Mouse (Mus musculus): ENCODE results near the gene Clca1. TPM values are rescaled to one million over a fixed set of nuclear protein-coding genes. Genes with fewer than 3 reads are reported as not detected.

Clca1 gene
- polyA plus RNA-seq, 1 experiment from 2014 or later = 0.74 TPM

DNA sequence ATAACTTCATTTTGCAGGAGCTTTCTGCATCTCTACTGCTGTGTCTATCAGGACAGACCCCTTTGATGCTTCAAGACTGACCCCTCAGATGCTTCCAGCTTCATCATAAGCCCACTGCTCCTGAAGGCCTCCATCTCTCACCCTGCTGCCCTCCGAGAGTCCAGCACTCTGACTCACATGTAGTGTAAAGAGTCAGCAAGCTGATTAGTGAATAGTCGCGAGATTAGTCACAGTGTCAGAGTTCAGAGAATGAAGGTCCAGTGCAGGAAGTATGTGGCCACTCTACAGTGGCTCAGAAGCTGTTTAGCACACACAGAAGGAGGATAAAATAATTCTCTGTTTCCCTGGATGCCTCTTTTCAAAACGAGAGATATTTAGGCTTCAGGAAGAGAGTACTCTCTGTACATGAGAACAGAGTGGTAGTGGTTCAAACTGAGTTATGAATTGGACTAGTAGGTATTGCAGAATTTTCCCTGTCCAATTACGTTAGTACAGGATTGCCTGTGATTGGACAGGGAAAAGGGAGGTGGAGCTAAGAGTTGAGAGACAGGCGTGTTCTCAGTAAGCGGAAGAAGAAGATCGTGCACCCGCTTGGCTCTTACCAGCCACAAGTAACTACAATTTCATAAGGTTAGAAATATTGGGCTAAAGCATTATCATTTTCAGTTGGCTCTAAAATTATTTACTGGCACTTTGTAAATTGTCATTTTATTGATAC lies 60.9 kb downstream of the Clca1 start:
- H3K4me2 ChIP-seq (ENCODE audit: low read depth, low read length) = no peak overlapping the region
- H3K4me1 ChIP-seq (ENCODE audit: control insufficient read depth, low read depth, low read length) = no peaks in the 10 kb centered on the region
- no peaks in the 10 kb centered on the region for H3K36me3 ChIP-seq (ENCODE audit: control insufficient read depth, insufficient read depth)
- H3K9me3 ChIP-seq (replicated peaks; ENCODE audit: control insufficient read depth, low read length) = no peaks in the 10 kb centered on the region
- no peaks in the 10 kb centered on the region for H3K27me3 ChIP-seq (ENCODE audit: control insufficient read depth, insufficient read depth, low read depth, low read length)
- 56% methylated on average over 9 of the region's 9 CpGs for WGBS (ENCODE audit: insufficient replicate concordance)
- no peak overlapping the region for H3K9ac ChIP-seq (ENCODE audit: low read depth, low read length)
- H3K4me3 ChIP-seq (ENCODE audit: low read depth, low read length) = no peak overlapping the region
- no peak for ATAC-seq (ENCODE audit: low read depth)
- H3K27ac ChIP-seq (ENCODE audit: low read length) = no peak overlapping the region

DNA sequence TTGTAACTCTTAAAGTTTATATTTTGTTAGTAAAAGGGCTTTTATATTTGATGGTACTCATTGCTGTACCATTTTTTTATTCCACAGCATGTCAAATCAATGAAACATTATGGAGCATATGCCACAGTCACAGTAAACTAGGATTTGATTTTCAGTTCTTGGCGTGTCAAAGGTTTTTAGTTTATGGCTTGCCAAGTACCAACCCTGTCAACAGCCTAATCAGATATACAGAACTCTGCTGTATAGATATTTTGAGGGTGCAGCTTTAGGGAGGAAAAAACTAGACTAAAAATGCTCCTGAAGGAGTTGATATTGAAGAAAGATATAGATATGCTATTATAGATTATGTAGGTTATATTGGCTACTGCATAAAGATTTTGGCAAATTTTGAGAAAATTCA lies 62.8 kb downstream of the Clca1 start:
- H3K4me3 ChIP-seq (ENCODE audit: low read depth, low read length) = no peak overlapping the region
- H3K9ac ChIP-seq (ENCODE audit: low read depth, low read length) = no peak overlapping the region
- no peak overlapping the region for H3K4me2 ChIP-seq (ENCODE audit: low read depth, low read length)
- no peaks in the 10 kb centered on the region for H3K27me3 ChIP-seq (ENCODE audit: control insufficient read depth, insufficient read depth, low read depth, low read length)
- H3K9me3 ChIP-seq (replicated peaks; ENCODE audit: control insufficient read depth, low read length) = no peaks in the 10 kb centered on the region
- WGBS (ENCODE audit: insufficient replicate concordance) = 43% methylated on average over 1 of the region's 1 CpGs
- ATAC-seq (ENCODE audit: low read depth) = no peak
- no peaks in the 10 kb centered on the region for H3K36me3 ChIP-seq (ENCODE audit: control insufficient read depth, insufficient read depth)
- no peaks in the 10 kb centered on the region for H3K4me1 ChIP-seq (ENCODE audit: control insufficient read depth, low read depth, low read length)
- H3K27ac ChIP-seq (ENCODE audit: low read length) = no peak overlapping the region

DNA sequence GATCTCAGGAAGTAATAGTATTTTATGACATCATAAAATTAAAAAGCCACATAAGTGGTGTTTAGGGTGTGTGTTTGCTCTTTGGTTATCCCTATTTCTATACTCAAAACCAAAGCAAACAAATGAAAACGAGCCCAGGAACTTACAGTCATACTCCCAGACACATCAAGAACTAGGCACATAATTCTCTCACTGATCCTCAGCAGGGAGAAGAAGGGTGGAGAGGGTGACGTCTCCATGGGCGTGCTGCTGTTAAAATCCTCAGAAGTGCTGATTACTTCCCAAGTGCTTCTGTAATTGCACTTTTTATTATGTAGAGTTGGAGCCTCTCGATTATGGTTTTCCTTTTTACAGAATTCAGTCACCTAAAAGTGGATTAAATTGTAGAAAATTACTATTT lies 66.5 kb downstream of the Clca1 start:
- Histone ChIP-seq H3K4me3 (ENCODE audit: low read depth, low read length) (no peak overlapping the region), H3K9ac (ENCODE audit: low read depth, low read length) (no peak overlapping the region), H3K36me3 (ENCODE audit: control insufficient read depth, insufficient read depth) (no peaks in the 10 kb centered on the region), H3K9me3 (replicated peaks; ENCODE audit: control insufficient read depth, low read length) (no peaks in the 10 kb centered on the region), H3K27me3 (ENCODE audit: control insufficient read depth, insufficient read depth, low read depth, low read length) (no peaks in the 10 kb centered on the region), H3K4me1 (ENCODE audit: control insufficient read depth, low read depth, low read length) (no peaks in the 10 kb centered on the region), H3K27ac (ENCODE audit: low read length) (no peak overlapping the region), H3K4me2 (ENCODE audit: low read depth, low read length) (no peak overlapping the region)
- 46% methylated on average over 4 of the region's 4 CpGs for WGBS (ENCODE audit: insufficient replicate concordance)
- ATAC-seq (ENCODE audit: low read depth) = no peak

Other genes starting within 250 kb of the Clca1 start
- not detected in 2 replicates for gene Clca3a2, start 213.3 kb downstream of the Clca1 start, polyA plus RNA-seq (2015; fragmentation: Nextera tagmentation; extraction: Ambion mirVana)
- gene Clca3b, start 183.4 kb downstream of the Clca1 start, polyA plus RNA-seq (2015; fragmentation: Nextera tagmentation; extraction: Ambion mirVana) = 0.08 TPM in 1 of 2 replicates, not detected in the other
- gene Clca4b, start 100.2 kb downstream of the Clca1 start, polyA plus RNA-seq (2015; fragmentation: Nextera tagmentation; extraction: Ambion mirVana) = 0.25 TPM in 1 of 2 replicates, not detected in the other
- gene Clca4a, start 57.7 kb downstream of the Clca1 start, polyA plus RNA-seq (2015; fragmentation: Nextera tagmentation; extraction: Ambion mirVana) = not detected in 2 replicates
- gene Clca2, start 66.7 kb upstream of the Clca1 start, polyA plus RNA-seq (2015; fragmentation: Nextera tagmentation; extraction: Ambion mirVana) = 0.02 TPM in 1 of 2 replicates, not detected in the other
- gene Odf2l, start 85.8 kb upstream of the Clca1 start, polyA plus RNA-seq (2015; fragmentation: Nextera tagmentation; extraction: Ambion mirVana) = 5.1 and 6.1 TPM in 2 replicates

Measured in liver, embryonic 16.5 days (tissue).